Mouse (Mus musculus) forebrain, embryonic 12.5 days (tissue): ENCODE results near the gene Bcl2l1. TPM values are rescaled to one million over a fixed set of nuclear protein-coding genes. Genes with fewer than 3 reads are reported as not detected.
A peak's percentile ranks its signal among the peaks of the same experiment; 100 is the strongest.

Source experiments
- ATAC-seq: fragments of 200-750 bp; cut with Nextera tagmentation; 2 replicates; pipeline ENCODE4 v1.8.0; 2017; ENCODE audit warnings: moderate TSS enrichment; ENCODE audit not compliant: low FRiP score
- H3K27ac ChIP-seq: fragments of 300-500 bp; sonication (generic); 2 replicates; pipeline ENCODE4 v1.5.1; 2016; ENCODE audit warnings: mild to moderate bottlenecking
- H3K27me3 ChIP-seq: fragments of 300-500 bp; sonication (generic); 2 replicates; pipeline ENCODE4 v1.6.1; 2016; ENCODE audit warnings: mild to moderate bottlenecking
- H3K36me3 ChIP-seq: fragments of 300-500 bp; sonication (generic); replicated peaks from 2 replicates; pipeline ENCODE4 v1.6.1; 2016; ENCODE audit warnings: mild to moderate bottlenecking
- H3K4me1 ChIP-seq: fragments of 300-500 bp; sonication (generic); 2 replicates; pipeline ENCODE4 v1.6.1; 2016
- H3K4me2 ChIP-seq: fragments of 300-500 bp; sonication (generic); 2 replicates; pipeline ENCODE4 v1.6.1; 2016; ENCODE audit warnings: mild to moderate bottlenecking, moderate library complexity
- H3K4me3 ChIP-seq: fragments of 300-500 bp; sonication (generic); replicated peaks from 2 replicates; pipeline ENCODE4 v1.5.1; 2016; ENCODE audit warnings: mild to moderate bottlenecking
- H3K9ac ChIP-seq: fragments of 300-500 bp; sonication (generic); 2 replicates; pipeline ENCODE4 v1.6.1; 2016; ENCODE audit warnings: mild to moderate bottlenecking
- H3K9me3 ChIP-seq: fragments of 300-500 bp; sonication (generic); 2 replicates; pipeline ENCODE4 v1.6.1; 2016
- WGBS: fragments of 180-500 bp; shearing (Covaris S2); methylation state at CpG from one replicate; pipeline ENCODE4 v1.1.7; 2016; 5-methylcytosine and 5-hydroxymethylcytosine counted together
- polyA plus RNA-seq: library from polyadenylated mRNA; unstranded; fragments of >200 nt; fragmentation: Nextera tagmentation; extraction: Ambion mirVana; gene quantifications from 2 replicates; pipeline ENCODE4 v1.2.1, GENCODE M21; 2016

The Bcl2l1 gene
- polyA plus RNA-seq, 1 experiment from 2014 or later, result 159 TPM

- peak; percentile 83 for ATAC-seq
- H3K4me3 ChIP-seq, result peak overlapping the region; percentile 60
- WGBS, result 3% methylated on average over 30 of the region's 31 CpGs
- no peaks in the 10 kb centered on the region for H3K9me3 ChIP-seq
- peaks cover 46% of the 10 kb centered on the region for H3K4me1 ChIP-seq
- peak overlapping the region; percentile 63 for H3K4me2 ChIP-seq
- peak overlapping the region; percentile 88 for H3K9ac ChIP-seq
- H3K36me3 ChIP-seq, result 0 out of 2 replicates have a peak, but pooled peaks cover 6% of the 10 kb centered on the region
- H3K27ac ChIP-seq, result peak overlapping the region; percentile 97
- H3K27me3 ChIP-seq, result no peaks in the 10 kb centered on the region
These were observed 1.3 kb downstream of the Bcl2l1 start for GRCm38 (mm10) chr2:152830021-152830921.

GRCm38 (mm10) chr2:152829367-152829881, 2.1 kb downstream of the Bcl2l1 start:
- peak overlapping the region; percentile 63 for H3K4me2 ChIP-seq
- 83% methylated on average over 23 of the region's 23 CpGs for WGBS
- H3K36me3 ChIP-seq, result 0 out of 2 replicates have a peak, but pooled peaks cover 7% of the 10 kb centered on the region
- no peak for ATAC-seq
- H3K27me3 ChIP-seq, result no peaks in the 10 kb centered on the region
- H3K4me3 ChIP-seq, result peak overlapping the region; percentile 60
- H3K4me1 ChIP-seq, result peaks cover 51% of the 10 kb centered on the region
- no peaks in the 10 kb centered on the region for H3K9me3 ChIP-seq
- peak overlapping the region; percentile 97; the same call in 1 of the 2 replicates for H3K27ac ChIP-seq
- peak overlapping the region; percentile 88 for H3K9ac ChIP-seq

- 0 out of 2 replicates have a peak overlapping the region, but pooled peaks have one; percentile 19 for H3K27ac ChIP-seq
- peak overlapping the region; percentile 60 for H3K4me3 ChIP-seq
- WGBS, result 76% methylated on average over 1 of the region's 1 CpGs
- H3K4me2 ChIP-seq, result peak overlapping the region; percentile 63
- H3K9me3 ChIP-seq, result no peaks in the 10 kb centered on the region
- peak overlapping the region; percentile 50 for H3K9ac ChIP-seq
- ATAC-seq, result no peak
- H3K36me3 ChIP-seq, result 0 out of 2 replicates have a peak, but pooled peaks cover 7% of the 10 kb centered on the region
- H3K27me3 ChIP-seq, result no peaks in the 10 kb centered on the region
- peaks cover 55% of the 10 kb centered on the region for H3K4me1 ChIP-seq
These were observed 3.0 kb downstream of the Bcl2l1 start for GRCm38 (mm10) chr2:152828532-152828931.

- H3K9ac ChIP-seq, result peak overlapping the region; percentile 50
- no peaks in the 10 kb centered on the region for H3K27me3 ChIP-seq
- WGBS, result 88% methylated on average over 4 of the region's 4 CpGs
- peak overlapping the region; percentile 60 for H3K4me3 ChIP-seq
- peaks cover 55% of the 10 kb centered on the region for H3K4me1 ChIP-seq
- H3K27ac ChIP-seq, result no peak overlapping the region
- ATAC-seq, result no peak
- no peaks in the 10 kb centered on the region for H3K9me3 ChIP-seq
- H3K36me3 ChIP-seq, result 0 out of 2 replicates have a peak, but pooled peaks cover 7% of the 10 kb centered on the region
- H3K4me2 ChIP-seq, result peak overlapping the region; percentile 63
These were observed 3.5 kb downstream of the Bcl2l1 start for GRCm38 (mm10) chr2:152828011-152828370.

- Histone ChIP-seq H3K27ac (no peak overlapping the region), H3K9ac (no peak overlapping the region), H3K4me2 (peak overlapping the region; percentile 63), H3K4me3 (peak overlapping the region; percentile 60), H3K36me3 (0 out of 2 replicates have a peak, but pooled peaks cover 7% of the 10 kb centered on the region), H3K4me1 (peaks cover 55% of the 10 kb centered on the region), H3K9me3 (no peaks in the 10 kb centered on the region), H3K27me3 (no peaks in the 10 kb centered on the region)
- WGBS, result 89% methylated on average over 8 of the region's 8 CpGs
- ATAC-seq, result no peak
These were observed 4.1 kb downstream of the Bcl2l1 start for GRCm38 (mm10) chr2:152827321-152828010.

- ATAC-seq, result no peak
- no peak overlapping the region for H3K9ac ChIP-seq
- no peaks in the 10 kb centered on the region for H3K27me3 ChIP-seq
- peaks cover 61% of the 10 kb centered on the region for H3K4me1 ChIP-seq
- H3K27ac ChIP-seq, result no peak overlapping the region
- 89% methylated on average over 3 of the region's 3 CpGs for WGBS
- no peaks in the 10 kb centered on the region for H3K9me3 ChIP-seq
- H3K36me3 ChIP-seq, result peaks cover 12% of the 10 kb centered on the region; the same call in 1 of the 2 replicates
- H3K4me2 ChIP-seq, result peak overlapping the region; percentile 63
- H3K4me3 ChIP-seq, result no peak overlapping the region
These were observed 5.0 kb downstream of the Bcl2l1 start for GRCm38 (mm10) chr2:152826481-152826880.

- Histone ChIP-seq H3K36me3 (peaks cover 12% of the 10 kb centered on the region; the same call in 1 of the 2 replicates), H3K27me3 (no peaks in the 10 kb centered on the region), H3K27ac (no peak overlapping the region), H3K4me1 (peaks cover 69% of the 10 kb centered on the region), H3K9ac (no peak overlapping the region), H3K9me3 (no peaks in the 10 kb centered on the region), H3K4me3 (no peak overlapping the region), H3K4me2 (peak overlapping the region; percentile 22)
- 91% methylated on average over 2 of the region's 2 CpGs for WGBS
- ATAC-seq, result no peak
These were observed 5.8 kb downstream of the Bcl2l1 start for GRCm38 (mm10) chr2:152825713-152826112.

GRCm38 (mm10) chr2:152825168-152825697, 6.3 kb downstream of the Bcl2l1 start:
- Histone ChIP-seq H3K9ac (no peak overlapping the region), H3K9me3 (no peaks in the 10 kb centered on the region), H3K27ac (no peak overlapping the region), H3K36me3 (peaks cover 13% of the 10 kb centered on the region; the same call in 1 of the 2 replicates), H3K4me2 (peak overlapping the region; percentile 22; the same call in 1 of the 2 replicates), H3K27me3 (no peaks in the 10 kb centered on the region), H3K4me3 (no peak overlapping the region), H3K4me1 (peaks cover 74% of the 10 kb centered on the region)
- WGBS, result 79% methylated on average over 4 of the region's 4 CpGs
- ATAC-seq, result no peak

- H3K9me3 ChIP-seq, result no peaks in the 10 kb centered on the region
- peaks cover 18% of the 10 kb centered on the region for H3K36me3 ChIP-seq
- H3K27me3 ChIP-seq, result no peaks in the 10 kb centered on the region
- H3K9ac ChIP-seq, result no peak overlapping the region
- no peak overlapping the region for H3K4me3 ChIP-seq
- H3K27ac ChIP-seq, result no peak overlapping the region
- no peak for ATAC-seq
- no peak overlapping the region for H3K4me2 ChIP-seq
- 86% methylated on average over 3 of the region's 3 CpGs for WGBS
- H3K4me1 ChIP-seq, result peaks cover 75% of the 10 kb centered on the region
These were observed 6.9 kb downstream of the Bcl2l1 start for GRCm38 (mm10) chr2:152824438-152825167.

- no peak overlapping the region for H3K9ac ChIP-seq
- H3K27me3 ChIP-seq, result no peaks in the 10 kb centered on the region
- H3K27ac ChIP-seq, result no peak overlapping the region
- no peaks in the 10 kb centered on the region for H3K9me3 ChIP-seq
- H3K4me3 ChIP-seq, result no peak overlapping the region
- H3K36me3 ChIP-seq, result peaks cover 27% of the 10 kb centered on the region
- peaks cover 71% of the 10 kb centered on the region for H3K4me1 ChIP-seq
- no peak overlapping the region for H3K4me2 ChIP-seq
- no peak for ATAC-seq
- WGBS, result 97% methylated on average over 1 of the region's 1 CpGs
These were observed 7.8 kb downstream of the Bcl2l1 start for GRCm38 (mm10) chr2:152823770-152824169.

- no peak overlapping the region for H3K27ac ChIP-seq
- H3K4me2 ChIP-seq, result no peak overlapping the region
- no peak overlapping the region for H3K9ac ChIP-seq
- peaks cover 29% of the 10 kb centered on the region for H3K36me3 ChIP-seq
- H3K4me1 ChIP-seq, result peaks cover 67% of the 10 kb centered on the region
- no peak overlapping the region for H3K4me3 ChIP-seq
- no peaks in the 10 kb centered on the region for H3K27me3 ChIP-seq
- ATAC-seq, result no peak
- no peaks in the 10 kb centered on the region for H3K9me3 ChIP-seq
These were observed 10.0 kb downstream of the Bcl2l1 start for GRCm38 (mm10) chr2:152821566-152821965.
